Mouse (Mus musculus): ENCODE data around the gene Gm49384. TPM values are rescaled to one million over a fixed set of nuclear protein-coding genes. Genes with fewer than 3 reads are reported as not detected.

Gene Gm49384
- total RNA-seq, 2 experiments from 2014 or later: 2.5 to 2.8 TPM

Small RNA genes within 50 kb of the gene (microRNA-seq; reads per million reads assigned to microRNA genes)
- gene Gm47287 (ENCODE audit: borderline number of aligned reads in 2 of 2) (0 reads per million in 2 experiments), gene Gm47295 (ENCODE audit: borderline number of aligned reads in 2 of 2) (2.0 to 2.2 reads per million in 2 experiments)

Other genes starting within 250 kb of the Gm49384 start
- gene Rps29, start 45.1 kb downstream of the Gm49384 start, total RNA-seq (2021): 1,000 to 10,000 TPM; 1,412 to 1,495 TPM
- gene Lrr1, start 35.5 kb downstream of the Gm49384 start, total RNA-seq (2021): not detected
- gene Rpl36al, start 20.2 kb downstream of the Gm49384 start, total RNA-seq (2021): 100 to 1,000 TPM; 206 to 211 TPM
- gene Mgat2, start 20.1 kb downstream of the Gm49384 start, total RNA-seq (2021): 10 to 100 TPM; 18.8 to 20.6 TPM
- 1 to 10 TPM; 2.6 to 3.6 TPM for gene Gm49383, start 7.2 kb downstream of the Gm49384 start, total RNA-seq (2021)
- gene Dnaaf2, start 5.8 kb downstream of the Gm49384 start, total RNA-seq (2021): under 1 TPM; 0.41 to 0.83 TPM
- under 1 TPM; 0.64 to 0.98 TPM for gene Pole2, start 23.9 kb upstream of the Gm49384 start, total RNA-seq (2021)
- gene Klhdc1, start 36.9 kb upstream of the Gm49384 start, total RNA-seq (2021): 10 to 100 TPM; 35.7 to 37.2 TPM
- 100 to 1,000 TPM; 105 to 110 TPM for gene Klhdc2, start 92.4 kb upstream of the Gm49384 start, total RNA-seq (2021)
- 10 to 100 TPM; 22.3 to 24.1 TPM for gene Nemf, start 152.9 kb upstream of the Gm49384 start, total RNA-seq (2021)
- 10 to 100 TPM; 37.2 to 39.8 TPM for gene Arf6, start 167.9 kb upstream of the Gm49384 start, total RNA-seq (2021)
- not detected for gene Gm9887, start 168.2 kb upstream of the Gm49384 start, total RNA-seq (2021)

All from heart, postnatal 36 days (tissue).